Mouse (Mus musculus) forebrain, embryonic 16.5 days (tissue): ENCODE data around the gene Ngp. TPM values are rescaled to one million over a fixed set of nuclear protein-coding genes. Genes with fewer than 3 reads are reported as not detected.
"Not testable (repeated sequence)": the region's sequence is repeated elsewhere in the genome, so short reads cannot be mapped to it uniquely, and the experiment has no call there.

Experiments
- ATAC-seq: fragments of 200-750 bp; cut with Nextera tagmentation; 2 replicates; pipeline ENCODE4 v1.8.0; 2017; ENCODE audit warnings: mild to moderate bottlenecking, moderate library complexity
- H3K27ac ChIP-seq: fragments of 300-500 bp; sonication (generic); 2 replicates; pipeline ENCODE4 v1.5.1; 2014; ENCODE audit warnings: low read length, control low read depth
- H3K27me3 ChIP-seq: fragments of 300-500 bp; sonication (generic); replicated peaks from 2 replicates; pipeline ENCODE4 v1.6.1; 2014; ENCODE audit warnings: low read length; ENCODE audit not compliant: control insufficient read depth, insufficient read depth
- H3K36me3 ChIP-seq: fragments of 300-500 bp; sonication (generic); 2 replicates; pipeline ENCODE4 v1.6.1; 2014; ENCODE audit not compliant: control insufficient read depth, insufficient read depth
- H3K4me1 ChIP-seq: fragments of 300-500 bp; sonication (generic); replicated peaks from 2 replicates; pipeline ENCODE4 v1.6.1; 2014; ENCODE audit warnings: low read length; ENCODE audit not compliant: control insufficient read depth, insufficient read depth
- H3K4me2 ChIP-seq: fragments of 300-500 bp; sonication (generic); 2 replicates; pipeline ENCODE4 v1.6.1; 2014; ENCODE audit warnings: mild to moderate bottlenecking, low read length, control low read depth
- H3K4me3 ChIP-seq: fragments of 300-500 bp; sonication (generic); replicated peaks from 2 replicates; pipeline ENCODE4 v1.5.1; 2014; ENCODE audit warnings: mild to moderate bottlenecking, low read length, control low read depth
- H3K9ac ChIP-seq: fragments of 300-500 bp; sonication (generic); replicated peaks from 2 replicates; pipeline ENCODE4 v1.6.1; 2014; ENCODE audit warnings: low read depth, low read length, control low read depth
- H3K9me3 ChIP-seq: fragments of 300-500 bp; sonication (generic); 2 replicates; pipeline ENCODE4 v1.6.1; 2016; ENCODE audit warnings: low read length; ENCODE audit not compliant: control insufficient read depth
- WGBS: fragments of 180-500 bp; shearing (Covaris S2); extraction: QIAGEN DNeasy Blood & Tissue Kit; methylation state at CpG from one replicate; pipeline ENCODE4 v1.1.7; 2014; 5-methylcytosine and 5-hydroxymethylcytosine counted together
- polyA plus RNA-seq: library from polyadenylated mRNA; unstranded; fragments of >200 nt; fragmentation: Nextera tagmentation; extraction: Ambion mirVana; gene quantifications from 2 replicates; pipeline ENCODE4 v1.2.1, GENCODE M21; 2015

Gene Ngp
- 0.51 and 1.2 TPM in 2 replicates for polyA plus RNA-seq

DNA sequence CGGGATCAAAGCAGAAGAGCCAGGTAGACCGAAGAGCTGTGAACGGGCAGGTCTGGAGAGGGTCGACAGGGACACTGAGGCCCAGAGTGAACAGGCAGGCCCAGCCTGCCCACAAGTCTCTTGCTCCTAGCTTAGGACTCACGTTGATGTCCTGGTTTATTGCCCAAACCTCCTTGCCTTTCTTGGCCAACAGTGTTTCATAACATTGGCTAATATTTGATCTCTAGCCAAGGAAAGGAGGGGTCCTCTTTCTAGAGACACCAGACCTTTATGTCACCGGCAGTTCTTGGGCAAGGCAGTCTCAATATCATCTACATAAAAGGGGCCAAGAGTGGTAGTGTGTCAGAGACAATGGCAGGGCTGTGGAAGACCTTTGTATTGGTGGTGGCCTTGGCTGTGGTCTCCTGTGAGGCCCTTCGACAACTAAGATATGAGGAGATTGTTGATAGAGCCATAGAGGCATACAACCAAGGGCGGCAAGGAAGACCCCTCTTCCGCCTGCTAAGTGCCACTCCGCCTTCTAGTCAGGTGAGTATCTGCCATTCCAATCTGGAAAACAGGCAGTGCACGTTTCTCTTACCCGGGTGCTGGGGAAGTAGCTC, at the start of gene Ngp:
Gene Ngp (plus strand): TSS at position 237 of the 602 bp plus-strand sequence.
- no peak for ATAC-seq
- Histone ChIP-seq H3K4me2 (no peak within 1 kb of the TSS), H3K4me3 (no peak within 1 kb of the TSS), H3K9ac (no peak within 1 kb of the TSS), H3K27me3 (no peaks in the 10 kb centered on the region), H3K36me3 (no peaks in the 10 kb centered on the region), H3K9me3 (no peaks in the 10 kb centered on the region), H3K27ac (no peak within 1 kb of the TSS), H3K4me1 (no peaks in the 10 kb centered on the region)
- 89% methylated on average over 12 of the region's 12 CpGs for WGBS

- WGBS, result 91% methylated on average over 3 of the region's 3 CpGs
- H3K4me1 ChIP-seq, result no peaks in the 10 kb centered on the region
- no peak for ATAC-seq
- H3K9ac ChIP-seq, result no peak overlapping the region
- H3K9me3 ChIP-seq, result no peaks in the 10 kb centered on the region
- no peak overlapping the region for H3K27ac ChIP-seq
- H3K4me3 ChIP-seq, result no peak overlapping the region
- H3K36me3 ChIP-seq, result no peaks in the 10 kb centered on the region; the same call in none of the 2 replicates
- no peak overlapping the region for H3K4me2 ChIP-seq
- H3K27me3 ChIP-seq, result no peaks in the 10 kb centered on the region
These were observed 49.7 kb upstream of the Ngp start for GRCm38 (mm10) chr9:110369860-110370259.

GRCm38 (mm10) chr9:110373871-110374270, 45.7 kb upstream of the Ngp start:
- Histone ChIP-seq H3K4me2 (no peak overlapping the region), H3K4me1 (no peaks in the 10 kb centered on the region), H3K27ac (no peak overlapping the region), H3K9ac (no peak overlapping the region), H3K27me3 (no peaks in the 10 kb centered on the region), H3K9me3 (no peaks in the 10 kb centered on the region), H3K4me3 (no peak overlapping the region), H3K36me3 (peaks cover 9% of the 10 kb centered on the region)
- 96% methylated on average over 13 of the region's 13 CpGs for WGBS
- ATAC-seq, result no peak

- no peak overlapping the region for H3K4me3 ChIP-seq
- H3K36me3 ChIP-seq, result peaks cover 13% of the 10 kb centered on the region
- no peak overlapping the region for H3K27ac ChIP-seq
- no peaks in the 10 kb centered on the region for H3K4me1 ChIP-seq
- no peaks in the 10 kb centered on the region for H3K9me3 ChIP-seq
- H3K4me2 ChIP-seq, result no peak overlapping the region
- H3K9ac ChIP-seq, result no peak overlapping the region
- ATAC-seq, result no peak
- WGBS, result 96% methylated on average over 3 of the region's 3 CpGs
- no peaks in the 10 kb centered on the region for H3K27me3 ChIP-seq
These were observed 43.9 kb upstream of the Ngp start for GRCm38 (mm10) chr9:110375668-110376067.

GRCm38 (mm10) chr9:110377655-110378054, 41.9 kb upstream of the Ngp start:
- H3K9ac ChIP-seq, H3K4me3 ChIP-seq, H3K4me1 ChIP-seq, H3K4me2 ChIP-seq, H3K27me3 ChIP-seq, ATAC-seq, H3K27ac ChIP-seq, H3K9me3 ChIP-seq: not testable (repeated sequence)
- H3K36me3 ChIP-seq, result peaks cover 19% of the 10 kb centered on the region
- WGBS, result 91% methylated on average over 14 of the region's 15 CpGs

DNA sequence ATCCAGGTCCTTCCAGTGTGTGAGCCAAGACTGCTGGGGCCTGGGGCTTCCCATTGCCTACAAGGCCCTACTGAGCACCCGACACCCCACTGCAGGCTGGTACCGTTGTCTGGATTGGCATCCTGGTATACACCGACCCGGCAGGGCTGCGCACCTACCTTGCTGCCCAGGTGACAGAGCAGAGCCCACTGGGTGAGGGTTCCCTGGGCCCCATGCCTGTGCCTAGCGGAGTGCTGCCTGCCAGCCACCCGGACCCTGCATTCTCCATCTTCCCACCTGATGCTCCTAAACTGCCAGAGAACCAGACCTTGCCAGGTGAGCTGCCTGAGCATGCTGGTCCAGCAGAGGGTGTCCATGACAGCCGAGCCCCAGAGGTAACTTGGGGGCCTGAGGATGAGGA, 40.2 kb upstream of the Ngp start:
- no peaks in the 10 kb centered on the region for H3K27me3 ChIP-seq
- no peak overlapping the region for H3K4me3 ChIP-seq
- no peaks in the 10 kb centered on the region for H3K9me3 ChIP-seq
- H3K36me3 ChIP-seq, result peaks cover 24% of the 10 kb centered on the region; the same call in 1 of the 2 replicates
- no peaks in the 10 kb centered on the region for H3K4me1 ChIP-seq
- no peak overlapping the region for H3K27ac ChIP-seq
- no peak for ATAC-seq
- WGBS, result 90% methylated on average over 8 of the region's 8 CpGs
- H3K4me2 ChIP-seq, result no peak overlapping the region
- no peak overlapping the region for H3K9ac ChIP-seq

- Histone ChIP-seq H3K36me3 (peaks cover 32% of the 10 kb centered on the region), H3K27ac (no peak overlapping the region), H3K4me1 (no peaks in the 10 kb centered on the region), H3K9ac (no peak overlapping the region), H3K4me2 (no peak overlapping the region), H3K27me3 (no peaks in the 10 kb centered on the region), H3K9me3 (no peaks in the 10 kb centered on the region), H3K4me3 (no peak overlapping the region)
- no peak for ATAC-seq
- WGBS, result 51% methylated on average over 21 of the region's 21 CpGs
These were observed 38.9 kb upstream of the Ngp start for GRCm38 (mm10) chr9:110380662-110381061.

- H3K9ac ChIP-seq, result no peak overlapping the region
- 81% methylated on average over 12 of the region's 12 CpGs for WGBS
- no peak overlapping the region for H3K27ac ChIP-seq
These were observed 38.3 kb upstream of the Ngp start for GRCm38 (mm10) chr9:110381292-110381691.

DNA sequence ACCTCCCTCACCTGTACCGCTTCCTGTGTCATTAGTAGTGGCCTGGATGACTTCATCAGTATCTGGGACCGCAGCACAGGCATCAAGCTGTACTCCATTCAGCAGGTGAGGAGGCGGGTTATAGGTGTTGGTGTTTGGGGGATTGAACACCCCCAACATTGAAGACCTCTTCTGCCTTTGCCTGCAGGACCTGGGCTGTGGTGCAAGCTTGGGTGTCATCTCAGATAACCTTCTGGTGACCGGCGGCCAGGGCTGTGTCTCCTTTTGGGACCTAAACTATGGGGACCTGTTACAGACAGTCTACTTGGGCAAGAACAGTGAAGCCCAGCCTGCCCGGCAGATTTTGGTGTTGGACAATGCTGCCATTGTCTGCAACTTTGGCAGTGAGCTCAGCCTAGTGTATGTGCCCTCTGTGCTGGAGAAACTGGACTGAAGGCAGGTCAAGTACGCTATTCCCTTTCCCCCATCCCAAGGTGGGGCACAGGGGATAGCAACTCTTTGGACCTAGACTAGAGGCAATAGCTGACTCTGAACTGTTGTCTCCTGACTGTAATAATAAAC, 35.1 kb upstream of the Ngp start:
- Histone ChIP-seq H3K4me2 (no peak overlapping the region), H3K9me3 (no peaks in the 10 kb centered on the region), H3K4me3 (no peak overlapping the region), H3K36me3 (peaks cover 48% of the 10 kb centered on the region), H3K27ac (no peak overlapping the region), H3K4me1 (no peaks in the 10 kb centered on the region), H3K27me3 (no peaks in the 10 kb centered on the region), H3K9ac (no peak overlapping the region)
- 80% methylated on average over 7 of the region's 7 CpGs for WGBS
- ATAC-seq, result no peak

More at GRCm38 (mm10) chr9:110381292-110381691, 38.3 kb upstream of the Ngp start:
- Histone ChIP-seq H3K27me3 (no peaks in the 10 kb centered on the region), H3K9me3 (no peaks in the 10 kb centered on the region), H3K4me3 (no peak overlapping the region), H3K36me3 (peaks cover 38% of the 10 kb centered on the region), H3K4me2 (no peak overlapping the region), H3K4me1 (no peaks in the 10 kb centered on the region)
- ATAC-seq, result no peak
